Mouse (Mus musculus) liver, embryonic 14.5 days (tissue): Measurements from ENCODE around the gene Olfr960. TPM values are rescaled to one million over a fixed set of nuclear protein-coding genes. Genes with fewer than 3 reads are reported as not detected.

Source experiments
- ATAC-seq: fragments of 200-750 bp; cut with Nextera tagmentation; 2 replicates; pipeline ENCODE4 v1.8.0; 2017; ENCODE audit warnings: moderate number of reproducible peaks, mild to moderate bottlenecking, moderate library complexity; ENCODE audit not compliant: insufficient read depth
- DNase-seq, 3 experiments: peaks; one replicate each; pipeline ENCODE4 v3.0.0-alpha.2; 2012 to 2013; ENCODE audit warnings: low read depth in 3 of 3, low spot score in 3 of 3
- H3K27ac ChIP-seq: fragments of 300-500 bp; sonication (generic); 2 replicates; pipeline ENCODE4 v1.5.1; 2014; ENCODE audit warnings: moderate library complexity, mild to moderate bottlenecking, control low read depth, inconsistent platforms
- H3K27me3 ChIP-seq: fragments of 300-500 bp; sonication (generic); 2 replicates; pipeline ENCODE4 v1.6.1; 2014; ENCODE audit warnings: mild to moderate bottlenecking, low read length, moderate library complexity; ENCODE audit not compliant: control insufficient read depth, insufficient read depth
- H3K36me3 ChIP-seq: fragments of 300-500 bp; sonication (generic); replicated peaks from 2 replicates; pipeline ENCODE4 v1.6.1; 2014; ENCODE audit warnings: low read depth; ENCODE audit not compliant: control insufficient read depth, insufficient read depth
- H3K4me1 ChIP-seq, 2 experiments: fragments of 200-500 bp in 1 of 2; fragments of 300-500 bp in 1 of 2; sonication (generic) in 1 of 2; replicated peaks; 2 replicates each; pipeline ENCODE4 v1.6.1; 2012 to 2014; ENCODE audit warnings: antibody characterized with exemption in 1 of 2, inconsistent platforms in 1 of 2, low read length in 1 of 2; ENCODE audit not compliant: control insufficient read depth in 2 of 2, insufficient read depth in 2 of 2
- H3K4me2 ChIP-seq: fragments of 300-500 bp; sonication (generic); 2 replicates; pipeline ENCODE4 v1.6.1; 2014; ENCODE audit warnings: low read depth, mild to moderate bottlenecking, control low read depth, moderate library complexity
- H3K4me3 ChIP-seq, 2 experiments: fragments of 200-500 bp in 1 of 2; fragments of 300-500 bp in 1 of 2; sonication (generic) in 1 of 2; 2 replicates each; pipeline ENCODE4 v1.5.1; 2012 to 2014; ENCODE audit warnings: low read depth in 2 of 2, low read length in 2 of 2, mild to moderate bottlenecking in 2 of 2, control low read depth in 1 of 2, inconsistent platforms in 1 of 2, moderate library complexity in 1 of 2; ENCODE audit not compliant: insufficient read depth in 1 of 2
- H3K9ac ChIP-seq: fragments of 300-500 bp; sonication (generic); replicated peaks from 2 replicates; pipeline ENCODE4 v1.6.1; 2014; ENCODE audit warnings: mild to moderate bottlenecking, control low read depth, moderate library complexity
- H3K9me3 ChIP-seq: fragments of 300-500 bp; sonication (generic); 2 replicates; pipeline ENCODE4 v1.6.1; 2016; ENCODE audit warnings: low read length, mixed read lengths; ENCODE audit not compliant: control insufficient read depth
- CTCF ChIP-seq: IDR thresholded peaks from 2 replicates; pipeline ENCODE4 v1.5.1; 2016; ENCODE audit warnings: antibody characterized with exemption, low read depth, control low read depth
- EP300 ChIP-seq: IDR thresholded peaks from 2 replicates; pipeline ENCODE4 v1.6.1; 2016; ENCODE audit warnings: antibody characterized with exemption, low read depth
- WGBS: fragments of 180-500 bp; shearing (Covaris S2); extraction: QIAGEN DNeasy Blood & Tissue Kit; methylation state at CpG from one replicate; pipeline ENCODE4 v1.1.7; 2014; ENCODE audit not compliant: insufficient replicate concordance; 5-methylcytosine and 5-hydroxymethylcytosine counted together
- polyA plus RNA-seq, 2 experiments: library from polyadenylated mRNA; depleted of rRNA in 1 of 2; stranded (reverse) in 1 of 2; unstranded in 1 of 2; fragments of >200 nt; fragmentation: Nextera tagmentation in 1 of 2; extraction: Ambion mirVana in 1 of 2; gene quantifications; 2 replicates each; pipeline versions ENCODE4 v1.2.1 to v1.2.3; 2012 to 2014

Gene Olfr960
- polyA plus RNA-seq, 2 experiments = not detected

DNA sequence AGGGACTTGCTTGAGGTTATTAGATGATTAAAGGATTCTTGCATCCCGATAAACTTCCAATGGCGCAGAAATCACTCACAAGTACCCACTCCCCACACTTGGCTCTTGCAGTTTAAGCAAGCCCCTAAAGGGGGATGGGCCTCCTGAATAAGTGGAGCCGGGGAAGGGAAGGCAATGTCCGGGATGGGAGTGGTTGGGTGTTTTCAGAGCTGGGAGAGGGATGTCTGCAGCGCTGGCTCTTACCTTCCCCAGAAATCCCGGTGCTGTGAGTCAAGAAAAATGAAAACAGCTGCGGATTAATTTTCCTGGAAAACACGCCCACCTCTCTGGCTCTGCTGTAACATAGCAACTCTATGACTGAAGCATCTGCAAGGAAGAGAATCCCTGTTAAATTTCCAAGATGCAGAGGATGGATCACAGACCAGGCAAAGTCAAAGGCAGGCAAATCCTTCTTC is 17.1 kb upstream of the Olfr960 start, which contains the start of gene AW551984:
Gene AW551984 (minus strand): TSS at position 405 of the 455 bp plus-strand sequence.
- no peaks in the 10 kb centered on the region for H3K27me3 ChIP-seq
- no peaks in the 10 kb centered on the region for H3K9me3 ChIP-seq
- ATAC-seq = no peak
- H3K4me2 ChIP-seq = 0 out of 2 replicates have a peak within 1 kb of the TSS, but pooled peaks have one; percentile 6
- TF ChIP-seq EP300 = no peak
- TF ChIP-seq CTCF = no peak
- no peak within 1 kb of the TSS for H3K4me3 ChIP-seq
- no peak for DNase-seq
- H3K9ac ChIP-seq = no peak within 1 kb of the TSS
- WGBS = 0% methylated on average over 8 of the region's 8 CpGs
- H3K27ac ChIP-seq = no peak within 1 kb of the TSS
- H3K4me1 ChIP-seq = no peaks in the 10 kb centered on the region
- no peaks in the 10 kb centered on the region for H3K36me3 ChIP-seq

DNA sequence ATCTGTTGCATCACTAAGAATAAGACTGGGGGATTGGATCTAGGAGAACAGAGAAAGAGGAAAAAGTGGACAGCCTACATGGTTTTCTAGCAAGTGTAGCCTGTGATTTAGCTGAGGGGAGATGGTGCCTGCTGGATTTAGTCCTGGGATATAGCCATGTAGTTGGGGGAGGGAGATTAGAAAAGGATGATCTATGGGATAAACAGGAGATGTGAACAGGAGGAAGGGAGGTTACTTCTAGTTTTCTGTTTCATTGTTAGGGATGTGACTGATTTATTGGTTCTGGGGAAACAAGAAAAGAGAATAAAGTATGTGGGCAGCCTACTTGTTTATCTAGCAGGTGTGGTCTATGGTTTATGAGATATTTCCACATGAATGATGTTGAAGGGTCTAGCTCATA is 12.7 kb upstream of the Olfr960 start:
- Histone ChIP-seq H3K27me3 (no peaks in the 10 kb centered on the region), H3K9me3 (no peaks in the 10 kb centered on the region), H3K36me3 (no peaks in the 10 kb centered on the region), H3K4me3 (no peak overlapping the region), H3K9ac (no peak overlapping the region), H3K4me1 (no peaks in the 10 kb centered on the region), H3K27ac (no peak overlapping the region), H3K4me2 (no peak overlapping the region)
- DNase-seq (no peak), ATAC-seq (no peak)
- TF ChIP-seq CTCF = no peak

GRCm38 (mm10) chr9:39610355-39610754 is 10.8 kb upstream of the Olfr960 start, which contains the start of gene Olfr148:
Olfr148 (plus strand) TSS chr9:39610655.
- H3K4me3 ChIP-seq = no peak within 1 kb of the TSS
- no peak within 1 kb of the TSS for H3K27ac ChIP-seq
- H3K9me3 ChIP-seq = no peaks in the 10 kb centered on the region
- DNase-seq (no peak), ATAC-seq (no peak)
- no peaks in the 10 kb centered on the region for H3K36me3 ChIP-seq
- H3K4me2 ChIP-seq = no peak within 1 kb of the TSS
- no peaks in the 10 kb centered on the region for H3K27me3 ChIP-seq
- WGBS = 47% methylated on average over 3 of the region's 3 CpGs
- no peaks in the 10 kb centered on the region for H3K4me1 ChIP-seq
- H3K9ac ChIP-seq = no peak within 1 kb of the TSS
- TF ChIP-seq CTCF (no peak), EP300 (no peak)

- no peaks in the 10 kb centered on the region for H3K9me3 ChIP-seq
- DNase-seq (no peak), ATAC-seq (no peak)
- no peaks in the 10 kb centered on the region for H3K4me1 ChIP-seq
- no peak overlapping the region for H3K4me3 ChIP-seq
- no peak overlapping the region for H3K27ac ChIP-seq
- H3K27me3 ChIP-seq = no peaks in the 10 kb centered on the region
- no peaks in the 10 kb centered on the region for H3K36me3 ChIP-seq
- no peak overlapping the region for H3K9ac ChIP-seq
- no peak overlapping the region for H3K4me2 ChIP-seq
- TF ChIP-seq EP300 (no peak), CTCF (no peak)
- 36% methylated on average over 1 of the region's 1 CpGs for WGBS
Measured at GRCm38 (mm10) chr9:39611953-39612352, 9.2 kb upstream of the Olfr960 start.

- no peaks in the 10 kb centered on the region for H3K9me3 ChIP-seq
- H3K4me3 ChIP-seq = no peak overlapping the region
- 48% methylated on average over 3 of the region's 3 CpGs for WGBS
- DNase-seq = no peak
- no peak overlapping the region for H3K4me2 ChIP-seq
- H3K36me3 ChIP-seq = no peaks in the 10 kb centered on the region
- no peak overlapping the region for H3K27ac ChIP-seq
- H3K4me1 ChIP-seq = no peaks in the 10 kb centered on the region
- no peak for TF ChIP-seq EP300
- no peak for TF ChIP-seq CTCF
- H3K9ac ChIP-seq = no peak overlapping the region
- H3K27me3 ChIP-seq = no peaks in the 10 kb centered on the region
- no peak for ATAC-seq
Measured at GRCm38 (mm10) chr9:39623783-39624182, 2.6 kb downstream of the Olfr960 start.
